Mouse (Mus musculus) embryo, embryonic 11 days (tissue): ENCODE measurements at regions not wholly inside any gene's neighbourhood (a gene's known extent, or its start where the extent isn't known, plus 50 kb on each side); places are given as distances from the start of the nearest gene placed in this dataset.
"Not testable (repeated sequence)": the region's sequence is repeated elsewhere in the genome, so short reads cannot be mapped to it uniquely, and the experiment has no call there.

Source experiments
- DNase-seq: peaks from one replicate; pipeline ENCODE4 v3.0.0-alpha.2; 2015

DNA sequence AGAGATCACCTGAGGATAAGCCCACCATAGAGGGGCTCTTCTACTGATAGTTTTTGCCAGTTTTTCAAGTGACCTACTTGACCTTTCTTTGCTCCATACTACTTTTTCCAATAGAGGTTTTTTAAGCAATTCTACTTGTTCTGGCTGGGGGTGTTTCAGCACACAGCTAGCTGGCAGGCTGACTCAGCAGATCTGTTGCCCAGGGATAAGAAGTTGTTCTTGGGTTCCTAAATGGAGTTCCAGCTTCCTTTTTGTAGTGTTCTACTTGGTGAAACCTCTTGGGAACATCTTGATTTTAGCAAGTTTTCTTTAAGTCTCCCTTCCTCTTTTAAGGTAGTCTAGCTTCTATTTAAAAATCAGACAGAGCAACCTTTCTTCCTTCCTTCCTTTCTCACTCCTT lies 61.0 kb downstream of the 4930474N05Rik start:
- no peak for DNase-seq

DNA sequence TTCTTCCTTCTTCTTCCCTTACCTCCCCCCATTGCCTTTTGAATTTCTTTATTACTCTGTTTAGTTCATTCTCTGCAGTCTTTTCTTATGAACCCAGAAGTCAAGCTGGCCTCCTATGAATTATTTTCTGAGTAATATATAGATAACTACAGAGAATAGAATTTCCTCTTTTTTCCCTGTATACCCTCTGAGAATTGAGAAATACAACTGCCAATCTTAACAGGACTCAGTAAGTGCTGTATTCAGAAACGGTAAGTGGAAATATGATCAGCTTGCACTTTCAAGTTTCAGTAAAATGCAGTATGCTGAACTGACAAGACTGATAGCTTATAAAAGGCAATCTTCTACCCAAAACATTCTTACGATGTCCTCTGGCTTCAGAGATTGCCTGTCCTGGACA lies 61.5 kb downstream of the 4930474N05Rik start:
- no peak for DNase-seq

DNA sequence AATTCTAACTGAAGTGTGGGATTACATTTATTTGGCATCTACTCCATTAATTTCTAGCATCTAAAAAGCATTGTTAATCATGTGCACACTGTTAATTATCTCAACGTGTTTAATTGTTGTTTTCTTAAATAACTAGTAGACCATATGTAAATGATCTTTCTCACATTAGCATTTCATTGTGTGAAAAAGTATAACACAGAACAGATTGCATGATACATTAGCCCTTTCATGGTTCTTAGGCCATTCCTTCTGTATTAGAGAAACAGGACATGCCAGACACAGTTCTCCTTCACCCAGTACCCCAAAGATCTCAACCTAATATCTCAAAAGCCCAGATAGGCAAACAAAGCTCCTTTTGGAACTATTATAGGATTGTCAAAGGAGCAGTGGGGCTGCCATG lies 89.0 kb downstream of the 4930474N05Rik start:
- DNase-seq: no peak

DNA sequence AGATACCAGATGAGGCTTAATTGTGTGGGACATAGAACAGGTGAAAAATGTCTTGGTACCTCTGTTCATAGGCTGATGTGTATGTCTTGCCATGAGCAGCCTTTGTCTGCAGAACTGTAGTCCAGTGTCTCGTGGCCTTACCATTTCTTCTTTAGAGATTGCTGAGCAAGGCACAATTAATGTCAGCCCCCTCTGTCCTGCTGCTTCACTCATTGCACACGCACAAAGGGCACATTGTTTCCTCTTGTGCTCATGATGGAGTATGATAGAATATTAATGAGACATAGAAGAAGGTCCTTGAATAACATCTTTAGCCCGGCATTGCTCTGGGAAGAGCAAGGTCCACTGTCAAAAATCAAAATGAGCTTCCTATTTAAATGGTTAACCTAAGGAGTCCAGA lies 101.8 kb downstream of the 4930474N05Rik start:
- DNase-seq: peak; percentile 9

DNA sequence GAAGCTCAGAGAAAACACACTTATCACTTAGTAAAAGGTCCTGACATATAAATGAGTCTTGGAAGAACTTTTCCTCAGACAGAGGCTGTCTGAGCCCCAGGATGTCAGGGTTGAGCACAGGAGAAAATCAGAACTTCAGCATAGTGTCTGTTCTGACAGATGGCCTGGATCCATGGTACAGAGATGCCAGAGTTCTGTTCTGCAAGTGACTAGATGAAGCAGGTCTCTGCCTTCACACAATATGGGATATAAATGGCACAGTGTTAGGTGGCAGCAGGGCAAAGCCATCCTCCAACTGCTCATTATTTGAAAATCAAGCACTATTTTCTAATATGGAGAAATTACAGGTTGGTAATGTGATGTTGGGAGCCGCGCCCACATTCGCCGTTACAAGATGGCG lies 103.7 kb downstream of the 4930474N05Rik start:
- DNase-seq: no peak

DNA sequence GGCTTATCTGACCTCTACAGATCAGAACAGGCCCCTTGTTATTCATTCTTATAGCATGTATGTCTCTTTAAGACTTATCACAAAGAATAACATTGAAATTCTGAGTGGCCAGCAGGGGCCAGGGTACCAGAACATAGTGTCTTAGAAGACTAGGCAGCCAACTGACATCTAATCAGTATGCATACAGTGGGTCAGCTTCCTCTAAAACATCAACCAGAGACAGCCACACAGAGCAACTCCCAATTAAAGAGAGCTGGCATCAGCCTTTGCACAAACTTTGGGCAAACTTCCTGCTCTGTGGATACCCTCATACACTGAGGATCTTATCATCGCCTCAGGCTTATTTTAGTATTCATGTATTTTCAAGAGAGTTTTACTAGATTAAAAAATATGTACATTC lies 109.1 kb downstream of the 4930474N05Rik start:
- no peak for DNase-seq

DNA sequence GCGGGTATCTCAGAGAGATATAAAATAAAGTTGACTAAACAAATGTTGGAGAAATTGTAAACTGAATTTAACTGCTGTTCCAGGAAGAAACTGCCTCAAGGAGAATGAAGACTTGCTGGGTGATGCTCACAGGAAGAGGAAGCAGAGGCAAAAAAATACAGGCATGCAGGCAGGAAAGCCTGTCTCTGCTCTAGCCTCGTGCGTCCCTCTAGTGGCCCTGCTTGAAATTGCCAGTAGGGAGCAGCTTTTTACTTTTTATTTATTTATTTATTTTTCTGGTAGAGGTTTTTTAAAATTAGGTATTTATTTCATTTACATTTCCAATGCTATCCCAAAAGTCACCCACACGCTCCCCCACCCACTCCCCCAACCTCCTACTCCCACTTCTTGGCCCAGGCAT lies 118.1 kb downstream of the 4930474N05Rik start:
- peak; percentile 72 for DNase-seq

DNA sequence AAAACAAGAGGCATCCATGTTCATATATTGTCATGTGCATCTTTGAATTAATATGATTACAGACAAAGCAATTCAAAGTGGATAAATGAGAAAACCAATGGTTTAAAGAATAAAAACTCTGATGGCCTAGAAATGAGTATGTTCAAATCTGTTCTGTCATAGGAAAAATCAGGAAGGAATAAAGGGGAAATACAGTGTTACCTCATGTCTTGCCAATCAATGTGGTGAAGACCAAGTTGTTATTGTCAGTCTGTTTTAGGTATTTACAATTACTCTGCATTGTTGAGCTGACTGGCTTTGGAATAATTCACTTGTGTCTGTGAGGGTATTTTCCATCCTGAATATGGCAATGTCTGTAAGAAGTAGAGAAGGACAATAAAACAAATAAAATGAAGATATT lies 151.1 kb downstream of the 4930474N05Rik start:
- no peak for DNase-seq

DNA sequence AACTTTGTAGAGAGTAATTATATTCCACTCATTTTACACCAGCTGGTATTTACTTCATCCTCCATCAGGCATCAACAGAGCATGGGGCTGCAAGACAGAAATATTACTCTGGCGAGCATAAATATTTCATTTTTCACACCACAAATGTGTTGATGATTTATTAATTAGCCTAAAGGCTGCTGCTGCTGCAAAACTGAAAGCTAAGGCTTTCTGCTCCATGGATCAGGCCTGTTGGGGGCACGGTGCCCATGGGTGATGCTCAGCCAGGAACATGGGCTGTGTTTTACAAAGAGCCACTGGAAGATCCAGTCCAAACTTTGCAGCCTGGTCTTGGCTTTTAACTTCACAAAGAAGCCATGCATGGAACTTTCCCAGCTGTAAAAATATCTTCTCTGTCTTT lies 167.4 kb downstream of the 4930474N05Rik start:
- DNase-seq: no peak

DNA sequence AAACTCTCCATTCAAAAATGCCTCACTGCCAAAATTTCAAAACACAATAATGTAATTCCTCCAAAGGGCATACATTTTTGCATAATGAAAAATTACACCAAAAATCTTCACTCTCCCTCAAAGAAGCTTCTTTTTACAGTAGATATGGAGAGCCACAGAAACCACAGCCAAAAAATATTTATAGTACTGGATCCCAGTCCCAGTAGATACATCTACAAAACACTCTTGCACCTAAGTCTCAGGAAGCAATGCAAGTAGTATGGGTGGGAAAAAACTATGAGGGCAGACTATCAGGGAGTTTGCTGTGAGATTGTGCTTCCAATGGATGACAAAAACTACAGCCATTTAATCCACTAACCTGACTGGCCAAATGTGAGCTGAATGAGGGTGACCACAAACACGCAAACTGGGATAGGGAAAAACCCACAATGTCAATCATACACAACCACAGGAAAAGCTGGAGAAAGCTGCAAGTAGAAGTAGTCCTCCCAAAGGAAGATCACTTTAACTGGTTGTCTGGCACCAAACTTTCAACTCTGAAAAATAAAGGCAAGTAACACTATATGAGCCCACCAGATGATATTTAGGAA lies 189.2 kb downstream of the 4930474N05Rik start:
- DNase-seq: no peak

DNA sequence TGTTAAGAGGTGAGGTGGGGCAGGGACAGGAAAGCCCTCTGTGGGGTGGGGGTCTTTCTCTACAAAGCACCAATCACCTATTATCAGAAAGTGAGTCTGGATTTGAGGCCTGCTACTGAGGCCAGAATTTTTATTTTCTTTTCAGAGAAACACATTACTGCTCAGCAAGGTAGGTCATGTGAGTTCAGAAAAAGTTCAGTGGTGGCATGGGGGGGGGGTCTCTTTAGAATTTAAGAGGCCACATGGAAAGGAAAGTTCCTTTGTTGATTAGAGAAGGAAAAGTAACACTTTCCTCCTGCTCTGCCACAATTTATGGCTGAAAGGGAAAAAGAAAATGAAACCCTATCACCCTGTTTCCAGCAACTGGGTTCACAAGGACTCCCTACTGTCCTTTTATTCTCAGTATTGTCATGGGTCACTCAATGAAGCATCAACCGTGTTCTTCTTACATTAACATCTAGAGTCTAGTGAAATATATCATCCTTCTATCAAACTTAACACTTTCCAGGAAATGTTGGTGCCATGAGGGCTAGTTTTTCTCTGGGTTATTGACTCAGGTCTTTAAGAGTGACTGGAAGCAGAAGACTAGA lies 194.1 kb downstream of the 4930474N05Rik start:
- DNase-seq: no peak

DNA sequence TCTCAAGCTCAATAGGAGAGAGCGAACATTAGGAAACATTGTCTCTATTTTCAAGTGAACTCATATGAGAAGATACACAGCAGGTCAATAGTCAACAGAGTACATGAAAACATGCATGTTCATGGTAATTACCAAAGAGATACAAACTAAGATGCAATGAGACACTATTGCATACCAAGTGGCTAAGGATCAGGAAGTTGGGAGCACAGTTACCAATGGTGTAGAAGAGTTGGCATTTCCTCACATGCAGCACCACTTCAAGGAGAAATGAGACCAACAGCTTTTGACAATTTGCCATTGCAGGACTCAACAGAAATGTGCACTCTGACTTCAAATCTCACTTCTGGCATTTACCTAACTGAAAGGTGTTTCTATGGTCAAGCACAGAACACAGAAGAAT lies 215.6 kb downstream of the 4930474N05Rik start:
- no peak for DNase-seq

DNA sequence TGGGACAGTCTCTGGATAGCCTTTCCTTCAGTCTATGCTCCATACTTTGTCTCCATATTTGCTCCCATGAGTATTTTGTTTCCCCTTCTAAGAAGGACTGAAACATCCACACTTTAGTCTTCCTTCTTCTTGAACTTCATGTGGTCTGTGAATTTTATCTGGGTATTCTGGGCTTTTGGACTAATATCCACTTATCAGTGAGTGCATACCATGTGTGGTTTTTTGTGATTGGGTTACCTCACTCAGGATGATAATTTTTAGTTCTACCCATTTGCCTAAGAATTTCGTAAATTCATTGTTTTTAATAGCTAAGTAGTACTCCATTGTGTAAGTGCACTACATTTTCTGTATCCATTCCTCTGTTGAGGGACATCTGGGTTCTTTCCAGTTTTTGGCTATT lies 220.0 kb downstream of the 4930474N05Rik start:
- DNase-seq: not testable (repeated sequence)

DNA sequence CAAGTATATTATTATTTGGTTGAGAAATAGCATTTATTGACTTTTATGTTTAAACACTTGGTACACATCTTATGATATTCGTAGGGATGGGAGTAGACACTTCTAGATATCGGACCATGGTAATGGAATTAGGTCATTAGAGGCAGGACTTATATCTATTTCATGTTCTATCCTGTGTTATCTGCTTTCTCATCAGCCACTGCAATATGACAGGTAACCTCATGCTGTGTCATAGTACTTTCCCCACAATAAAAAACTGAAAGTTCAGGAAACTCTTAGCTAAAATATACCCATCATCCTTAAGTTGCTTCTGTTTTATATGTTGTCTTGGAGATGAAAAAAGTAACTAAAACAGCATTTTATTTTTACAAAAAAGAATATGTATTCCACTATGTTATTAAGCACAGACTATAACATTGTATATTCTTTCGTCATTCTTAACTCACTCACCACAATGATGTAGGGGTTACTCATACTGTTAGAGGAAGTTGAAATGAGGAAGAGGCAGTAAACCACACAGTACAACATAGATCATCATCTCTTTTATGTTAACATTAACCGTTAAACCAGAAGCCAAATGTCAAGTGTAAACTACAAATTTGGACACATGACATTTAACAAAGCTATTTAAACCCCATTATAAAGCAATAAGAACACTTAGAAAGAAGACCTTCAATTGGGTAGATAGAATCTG lies 221.8 kb downstream of the 4930474N05Rik start:
- DNase-seq: no peak

DNA sequence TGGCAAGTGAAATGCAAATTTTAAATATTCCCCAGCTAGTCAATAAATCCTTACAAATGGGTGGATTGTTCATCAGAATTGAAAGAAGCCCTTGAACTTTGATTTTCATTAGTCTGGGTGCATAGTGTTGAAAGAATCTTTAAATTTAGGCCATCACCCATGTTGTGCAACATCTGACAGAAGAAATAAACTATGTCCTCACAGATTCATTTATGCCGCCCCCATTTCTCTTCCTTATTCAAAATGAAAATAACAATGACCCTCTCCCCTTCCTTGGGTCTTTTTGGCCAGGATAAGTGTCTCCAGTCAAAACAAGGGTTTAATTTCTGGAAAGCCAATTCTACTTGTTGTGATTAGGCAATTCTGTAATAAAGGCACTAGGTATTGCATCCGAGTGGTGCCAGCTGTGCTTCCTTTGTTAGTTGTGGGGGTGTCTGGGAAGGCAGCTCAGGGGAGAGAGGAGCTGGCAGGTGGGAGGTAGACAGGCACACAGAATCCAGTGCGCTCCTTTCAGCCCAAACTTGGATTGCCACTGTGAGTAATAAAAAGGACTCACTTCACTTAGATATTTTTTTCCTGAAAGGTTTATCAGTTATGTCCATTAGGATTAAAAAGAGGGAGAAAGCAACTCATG lies 233.7 kb downstream of the 4930474N05Rik start:
- DNase-seq: no peak

DNA sequence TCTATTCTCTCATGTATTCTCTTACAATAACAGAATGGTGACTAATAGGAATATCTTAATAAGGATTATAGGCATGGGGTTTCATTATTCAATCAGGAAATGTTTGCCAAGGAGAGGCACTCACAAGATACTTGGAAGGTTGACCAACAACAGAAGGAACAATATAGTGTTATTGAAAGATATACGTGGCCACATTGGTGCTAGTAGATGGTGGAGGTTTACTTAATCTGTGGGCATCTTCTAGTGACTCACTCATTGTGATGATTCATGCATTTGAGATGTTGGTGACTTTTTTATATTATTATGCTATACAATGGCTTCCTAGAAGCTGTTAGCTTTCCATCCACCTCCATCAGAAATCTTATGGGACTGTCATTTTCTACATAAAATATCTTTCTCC lies 246.1 kb downstream of the 4930474N05Rik start:
- no peak for DNase-seq
